Mouse (Mus musculus) mouse trophoblast stem cell (cell line): ENCODE measurements around the gene 2310022A10Rik.
"Not testable (repeated sequence)": the region's sequence is repeated elsewhere in the genome, so short reads cannot be mapped to it uniquely, and the experiment has no call there.

Experiments
- in situ Hi-C, 2 experiments: fragments of 300-500 bp; cut with MseI, MboI; formaldehyde crosslinking; loops; 2 replicates in 1 of 2; 3 replicates in 1 of 2; pipeline ENCODE4 v1.15.1; 2025

The 2310022A10Rik gene

GRCm38 (mm10) chr7:27612940-27613339, 59.9 kb downstream of the 2310022A10Rik start:
- in situ Hi-C loops: no loop called here

GRCm38 (mm10) chr7:27613751-27614499, 60.9 kb downstream of the 2310022A10Rik start:
- in situ Hi-C loops: no loop called here

GRCm38 (mm10) chr7:27621028-27621427, 68.0 kb downstream of the 2310022A10Rik start:
- in situ Hi-C loops: no loop called here

GRCm38 (mm10) chr7:27622234-27622633, 69.2 kb downstream of the 2310022A10Rik start:
- in situ Hi-C loops: no loop called here

- in situ Hi-C loops: no loop called here
Observed at GRCm38 (mm10) chr7:27624967-27625366, 71.9 kb downstream of the 2310022A10Rik start.

GRCm38 (mm10) chr7:27627707-27628106, 74.7 kb downstream of the 2310022A10Rik start:
- in situ Hi-C loops: no loop called here

- in situ Hi-C loops: no loop called here
Observed at GRCm38 (mm10) chr7:27628190-27628589, 75.2 kb downstream of the 2310022A10Rik start.

- in situ Hi-C loops: not testable (repeated sequence)
Observed at GRCm38 (mm10) chr7:27628816-27629215, 75.8 kb downstream of the 2310022A10Rik start.

- in situ Hi-C loops: no loop called here
Observed at GRCm38 (mm10) chr7:27631439-27631838, 78.4 kb downstream of the 2310022A10Rik start.
